Mouse (Mus musculus): ENCODE results near the gene Kalrn.

DNA sequence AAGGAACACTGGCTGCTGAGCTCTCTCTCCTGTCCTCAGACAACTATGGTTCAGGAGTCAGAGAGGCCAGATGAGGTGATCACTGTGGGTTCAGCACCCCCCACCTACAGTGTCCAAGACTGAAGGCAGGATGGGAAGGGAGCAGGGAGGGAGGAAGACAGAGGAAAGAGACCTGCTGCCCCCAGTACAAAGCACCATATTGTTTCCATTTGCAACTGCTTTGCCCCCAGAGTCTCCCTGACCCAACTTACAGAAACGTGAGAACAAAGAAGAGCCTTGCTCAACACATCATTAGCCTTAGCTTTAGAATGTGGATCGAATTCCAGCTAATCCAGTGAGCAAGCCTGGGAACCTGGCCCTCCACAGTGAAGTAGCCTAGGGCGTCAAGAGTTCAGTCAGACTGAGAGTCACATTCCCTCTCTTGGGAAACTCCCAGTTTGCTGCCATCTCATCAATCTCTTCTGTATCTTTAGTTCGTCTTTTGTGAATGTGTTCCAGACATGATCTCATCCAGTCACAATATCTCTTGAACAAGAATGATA, 295.0 kb downstream of the Kalrn start:
- TF ChIP-seq CTCF (conservative IDR thresholded peaks at IDR 0.05; ENCODE audit: low read length) (no peak), POU5F1 (IDR thresholded peaks at IDR 0.05; ENCODE audit: borderline replicate concordance, low read length) (no peak)

All from E14TG2a.4 (cell line).